Mouse (Mus musculus) testis, postnatal 10 days (tissue): Measurements from ENCODE around the gene Gm30191.

ENCODE experiments used
- DNase-seq: peaks from one replicate; pipeline ENCODE4 v3.0.0; 2021; ENCODE audit warnings: low spot score

Gm30191 gene

DNA sequence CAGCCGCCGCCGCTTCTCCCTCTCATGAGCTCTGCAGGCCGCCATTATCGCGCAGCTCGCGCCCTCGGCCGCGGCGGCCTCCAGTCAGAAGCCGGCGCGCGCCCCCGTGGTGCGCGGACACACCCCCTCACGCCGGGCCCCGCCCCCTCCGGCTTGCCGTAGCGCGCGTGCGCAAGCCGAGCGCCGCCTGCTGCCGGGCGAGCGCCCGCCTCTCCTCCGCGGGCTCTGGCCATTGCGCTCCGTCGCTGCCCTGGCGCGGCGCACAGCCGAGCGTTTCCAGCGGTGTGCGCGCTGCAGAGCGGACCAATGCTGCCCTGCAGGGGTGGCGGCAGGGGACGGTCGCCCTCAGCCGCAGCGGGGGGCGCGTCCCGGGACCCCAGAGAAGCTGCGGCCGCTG is 40.4 kb downstream of the Gm30191 start:
- peak; percentile 99 for DNase-seq

DNA sequence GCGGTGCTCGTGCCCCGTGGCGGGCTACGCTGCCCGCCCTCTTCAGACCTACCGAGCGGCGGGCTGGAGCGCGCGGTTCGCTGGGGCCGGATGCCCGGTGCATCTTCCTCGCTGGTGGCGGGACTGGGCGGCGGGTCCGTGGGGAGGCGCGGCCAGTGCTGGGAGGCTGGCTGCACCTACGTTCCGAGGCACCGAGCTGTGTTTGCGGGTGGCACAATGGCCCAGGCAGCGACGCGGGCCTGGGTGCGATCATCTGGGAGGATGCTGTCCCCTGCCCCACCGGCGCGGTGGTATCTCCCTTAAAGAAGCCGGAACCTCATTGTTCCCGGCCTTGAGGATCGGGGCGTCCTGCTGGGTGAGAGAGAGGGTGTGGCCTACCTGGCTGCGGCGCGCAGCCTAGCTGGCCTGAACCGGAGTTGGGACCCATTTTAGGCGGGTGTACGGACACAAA is 40.9 kb downstream of the Gm30191 start, which contains the start of gene Pdik1l:
TSS of gene Pdik1l (minus strand) at position 321 of the 451 bp plus-strand sequence.
- DNase-seq = peak; percentile 81

DNA sequence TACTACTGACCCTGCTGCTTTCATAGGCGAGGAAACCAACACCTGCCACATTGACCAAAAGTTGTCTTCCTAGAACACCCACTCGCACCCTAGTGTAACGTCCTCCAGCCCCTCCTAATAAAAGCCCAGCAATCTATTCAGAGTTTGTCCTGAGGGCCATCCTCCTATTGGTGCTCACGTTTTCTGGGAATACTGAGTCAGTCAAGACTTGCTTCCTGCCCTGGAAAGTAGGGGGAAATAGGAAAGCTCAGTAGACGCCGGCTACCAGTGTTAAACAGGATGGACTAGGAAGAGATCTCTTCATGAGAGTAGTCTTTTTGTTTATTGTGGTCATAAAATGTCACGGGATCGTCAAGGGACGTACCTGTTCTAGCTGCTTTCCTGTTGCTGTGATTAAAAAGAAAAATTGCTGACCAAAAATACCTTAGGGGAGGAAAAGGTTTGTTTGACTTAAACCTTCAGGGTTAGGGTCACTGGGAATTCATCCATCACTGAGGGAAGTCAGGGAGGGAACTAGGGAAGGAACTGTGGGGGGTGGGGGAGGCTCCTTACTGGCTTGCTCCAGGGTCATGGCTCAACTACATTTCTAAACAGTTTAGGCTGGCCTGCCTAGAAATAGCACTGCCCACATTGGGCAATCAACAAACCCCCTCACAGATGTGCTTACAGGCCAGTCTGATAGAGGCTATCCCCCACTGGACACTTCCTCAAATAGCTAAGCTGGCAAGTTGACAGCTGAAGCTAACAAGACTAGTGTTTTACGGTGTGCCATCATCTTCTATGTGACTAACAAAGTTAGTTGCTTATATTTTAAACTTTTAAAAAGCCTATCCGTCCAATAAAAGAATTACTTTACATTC is 41.9 kb downstream of the Gm30191 start:
- DNase-seq = no peak

DNA sequence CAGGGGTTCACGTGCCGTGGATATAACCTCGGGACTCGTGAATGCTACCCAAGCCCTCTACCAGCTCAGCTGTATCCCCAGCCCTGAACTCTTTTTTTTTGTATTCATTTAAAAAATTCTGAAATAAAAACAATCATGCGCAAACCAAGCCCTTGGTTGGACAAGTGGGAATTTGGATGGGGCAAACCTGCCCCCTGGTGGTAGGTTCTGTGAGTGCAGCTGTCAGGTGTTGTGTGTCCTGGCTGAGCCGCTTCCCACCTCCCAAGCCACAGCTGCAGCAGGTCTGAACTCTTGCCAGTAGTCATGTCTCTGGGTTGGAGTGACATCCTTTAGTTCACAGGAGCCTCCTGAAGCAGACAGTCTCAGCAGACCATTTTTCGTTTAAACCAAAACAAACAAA is 45.3 kb downstream of the Gm30191 start:
- peak; percentile 89 for DNase-seq

DNA sequence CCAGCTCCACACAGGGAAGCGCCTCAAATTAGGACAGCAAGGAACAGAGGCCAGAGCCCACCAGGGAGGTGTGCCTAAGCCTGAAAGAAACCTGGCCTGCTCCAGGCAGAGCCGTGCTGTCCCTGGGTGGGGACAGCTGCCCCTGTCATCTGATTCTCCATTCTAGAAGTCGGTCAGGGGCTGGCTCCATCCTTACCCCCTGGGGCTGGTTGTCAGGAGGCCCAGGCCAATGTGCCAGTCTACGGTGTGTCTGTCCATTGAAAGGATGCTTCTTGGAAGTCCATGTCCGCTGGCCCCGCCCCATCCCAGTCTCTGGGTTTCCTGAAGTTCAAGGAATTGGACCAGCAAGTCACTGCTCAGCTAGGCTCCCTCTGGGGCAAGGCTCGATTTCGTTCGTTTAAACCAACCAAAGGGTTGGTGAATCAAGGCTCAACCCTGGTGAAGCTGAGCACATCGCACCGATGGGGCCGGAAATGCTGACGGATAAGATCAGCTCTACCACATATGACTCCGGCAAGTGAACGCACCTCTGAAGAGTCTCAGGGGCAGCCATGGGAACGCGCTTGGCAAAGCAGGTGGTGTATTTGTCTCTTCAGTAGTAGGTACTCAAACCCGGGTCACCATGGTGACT is 46.4 kb downstream of the Gm30191 start:
- DNase-seq = no peak

DNA sequence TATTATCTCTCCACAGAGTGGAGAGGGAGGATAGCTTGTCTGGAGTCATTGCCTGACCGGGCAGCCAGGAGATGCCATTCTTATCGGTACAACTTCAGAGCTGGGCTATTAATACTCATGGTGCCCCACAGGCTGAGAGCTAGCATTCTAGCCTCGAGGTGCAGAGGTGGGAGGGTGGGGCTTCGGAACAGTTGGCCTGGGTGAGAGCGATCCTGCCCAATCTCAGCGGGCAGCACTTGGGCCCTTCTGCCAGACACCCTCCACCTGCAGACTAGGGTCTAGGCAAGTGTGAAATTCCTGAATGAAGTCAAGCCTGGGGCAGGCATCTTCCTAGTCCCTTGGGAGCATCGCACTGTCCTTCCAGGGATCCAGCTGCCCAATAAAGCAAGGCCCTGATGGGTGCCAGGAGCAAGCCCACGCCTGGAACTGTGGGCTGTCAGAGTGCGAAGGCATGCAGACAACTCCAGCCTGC is 47.0 kb downstream of the Gm30191 start:
- DNase-seq = no peak

DNA sequence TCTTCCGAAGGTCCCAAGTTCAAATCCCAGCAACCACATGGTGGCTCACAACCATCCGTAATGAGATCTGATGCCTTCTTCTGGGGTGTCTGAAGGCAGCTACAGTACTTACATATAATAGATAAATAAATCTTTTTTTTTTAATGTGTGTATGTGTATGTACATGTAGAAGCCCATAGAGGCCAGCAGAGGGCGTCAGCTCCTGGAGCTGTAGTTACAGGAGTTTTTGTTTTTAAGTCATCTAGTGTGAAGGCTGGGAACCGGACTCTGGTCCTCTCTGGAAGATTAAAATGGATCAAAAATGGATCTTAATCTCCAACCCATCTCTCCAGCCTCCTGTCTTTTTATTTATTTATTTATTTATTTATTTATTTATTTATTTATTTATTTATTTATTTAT is 49.4 kb downstream of the Gm30191 start:
- DNase-seq = peak; percentile 30

DNA sequence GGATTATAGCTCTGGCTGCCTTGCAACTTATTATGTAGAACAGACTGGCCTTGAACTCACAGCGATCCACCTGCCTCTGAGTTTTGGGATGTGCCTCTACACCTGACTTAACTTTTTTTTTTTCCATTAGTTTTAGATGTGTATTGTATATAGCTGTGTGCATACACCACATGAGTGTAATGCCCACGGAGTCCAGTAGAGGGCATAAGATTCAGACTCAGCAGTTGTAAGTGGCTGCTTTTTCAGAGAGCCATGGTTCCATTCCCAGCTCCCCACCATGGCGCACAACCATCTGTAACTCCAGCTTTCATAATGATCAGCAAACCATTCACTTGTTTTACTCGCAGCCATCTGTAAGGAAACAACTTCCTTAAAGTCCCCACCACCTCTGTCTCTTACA is 49.8 kb downstream of the Gm30191 start:
- peak; percentile 46 for DNase-seq

DNA sequence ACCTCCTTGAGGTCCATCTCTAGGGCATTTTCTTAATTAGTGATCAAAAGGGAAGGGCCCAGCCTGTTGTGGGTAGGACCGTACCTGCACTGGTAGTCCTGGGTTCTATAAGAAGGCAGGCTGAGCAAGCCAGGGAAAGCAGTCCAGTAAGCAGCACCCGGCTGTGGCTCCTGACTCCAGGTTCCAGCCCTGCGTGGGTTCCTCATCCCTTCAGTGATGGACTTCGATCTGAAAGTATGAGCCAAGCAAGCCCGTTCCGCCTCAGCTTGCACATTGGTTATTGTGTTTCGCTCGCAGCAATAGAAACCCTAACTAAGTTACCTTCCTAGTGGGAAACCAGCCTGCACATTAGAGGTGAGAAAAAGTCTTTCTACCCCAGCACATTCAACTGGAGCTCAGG is 50.6 kb downstream of the Gm30191 start:
- DNase-seq = peak; percentile 28

DNA sequence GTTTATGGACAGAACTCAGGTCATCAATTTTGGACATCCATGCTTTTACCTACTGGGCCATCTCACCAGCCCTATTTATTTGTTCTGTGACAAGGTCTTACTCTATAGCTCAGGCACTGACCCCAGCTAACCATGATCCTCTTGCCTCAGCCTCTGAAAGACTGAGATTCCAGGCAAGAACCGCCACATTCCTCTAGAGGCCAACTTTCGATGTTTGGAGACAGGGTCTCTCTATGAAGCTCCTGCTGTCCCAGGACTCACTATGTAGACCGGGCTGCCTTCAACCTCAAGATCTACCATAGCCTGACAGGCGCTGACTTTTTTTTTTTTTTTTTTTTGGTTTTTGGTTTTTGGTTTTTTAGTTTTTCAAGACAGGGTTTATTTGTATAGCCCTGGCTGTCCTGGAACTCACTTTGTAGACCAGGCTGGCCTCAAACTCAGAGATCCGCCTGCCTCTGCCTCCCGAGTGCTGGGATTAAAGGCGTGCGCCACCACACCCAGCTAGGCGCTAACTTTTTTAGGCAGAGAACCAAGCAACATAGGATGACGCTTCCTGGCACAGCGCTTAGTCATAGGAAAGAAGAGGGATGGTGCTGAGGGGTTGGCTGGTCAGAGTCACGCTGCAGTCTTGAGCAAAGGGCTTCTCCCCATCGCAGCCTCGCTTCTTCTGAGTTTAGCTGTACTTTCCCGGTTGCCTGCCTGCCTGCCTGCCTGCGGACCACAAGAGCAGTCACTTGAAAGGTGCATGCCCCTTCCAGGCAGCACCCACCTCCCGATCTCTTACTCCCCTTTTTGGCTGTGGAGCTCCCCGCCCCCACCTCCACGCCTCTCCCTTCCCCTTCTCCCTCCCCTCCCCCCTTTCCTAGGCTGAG is 52.1 kb downstream of the Gm30191 start:
- no peak for DNase-seq

DNA sequence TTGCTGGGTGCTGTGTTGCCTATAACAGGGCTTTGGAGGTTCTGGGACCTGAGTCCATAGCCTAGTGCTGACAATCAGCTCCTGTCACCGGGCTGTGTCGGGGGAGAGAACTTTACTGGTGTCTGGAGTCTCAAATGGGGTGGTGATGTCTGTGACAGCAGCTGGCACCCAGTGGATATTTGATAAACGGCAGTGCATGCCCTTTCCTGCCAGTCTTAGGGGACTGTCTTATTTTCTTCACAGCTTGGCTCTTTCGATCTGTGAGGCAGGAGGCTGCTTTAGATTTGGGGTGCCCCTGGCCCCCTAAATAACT is 52.7 kb downstream of the Gm30191 start:
- DNase-seq = no peak
